Mouse (Mus musculus) heart, embryonic 10.5 days (tissue): ENCODE measurements around the gene Neurl1b. TPM values are rescaled to one million over a fixed set of nuclear protein-coding genes. Genes with fewer than 3 reads are reported as not detected.

Experiments
- DNase-seq: peaks from one replicate; pipeline ENCODE4 v3.0.0-alpha.2; 2017; ENCODE audit warnings: low spot score
- H3K27ac ChIP-seq: fragments of 300-500 bp; sonication (generic); 2 replicates; pipeline ENCODE4 v1.5.1; 2016; ENCODE audit warnings: mild to moderate bottlenecking
- H3K27me3 ChIP-seq: fragments of 300-500 bp; sonication (generic); 2 replicates; pipeline ENCODE4 v1.6.1; 2016; ENCODE audit warnings: mild to moderate bottlenecking; ENCODE audit not compliant: poor library complexity, insufficient read depth, severe bottlenecking
- H3K36me3 ChIP-seq: fragments of 300-500 bp; sonication (generic); 2 replicates; pipeline ENCODE4 v1.6.1; 2016; ENCODE audit warnings: mild to moderate bottlenecking, moderate library complexity
- H3K4me1 ChIP-seq: fragments of 300-500 bp; sonication (generic); 2 replicates; pipeline ENCODE4 v1.6.1; 2016; ENCODE audit warnings: mild to moderate bottlenecking
- H3K4me3 ChIP-seq: fragments of 300-500 bp; sonication (generic); 2 replicates; pipeline ENCODE4 v1.5.1; 2016; ENCODE audit warnings: mild to moderate bottlenecking, moderate library complexity
- H3K9me3 ChIP-seq: fragments of 300-500 bp; sonication (generic); 2 replicates; pipeline ENCODE4 v1.6.1; 2016; ENCODE audit warnings: mild to moderate bottlenecking, moderate library complexity
- WGBS: fragments of 180-500 bp; shearing (Covaris S2); methylation state at CpG from one replicate; pipeline ENCODE4 v1.1.7; 2016; 5-methylcytosine and 5-hydroxymethylcytosine counted together
- polyA plus RNA-seq: library from polyadenylated mRNA; unstranded; fragments of >200 nt; fragmentation: Nextera tagmentation; extraction: Ambion mirVana; gene quantifications from 2 replicates; pipeline ENCODE4 v1.2.1, GENCODE M21; 2016

Neurl1b gene
- polyA plus RNA-seq, 1 experiment from 2014 or later = 1.3 TPM

DNA sequence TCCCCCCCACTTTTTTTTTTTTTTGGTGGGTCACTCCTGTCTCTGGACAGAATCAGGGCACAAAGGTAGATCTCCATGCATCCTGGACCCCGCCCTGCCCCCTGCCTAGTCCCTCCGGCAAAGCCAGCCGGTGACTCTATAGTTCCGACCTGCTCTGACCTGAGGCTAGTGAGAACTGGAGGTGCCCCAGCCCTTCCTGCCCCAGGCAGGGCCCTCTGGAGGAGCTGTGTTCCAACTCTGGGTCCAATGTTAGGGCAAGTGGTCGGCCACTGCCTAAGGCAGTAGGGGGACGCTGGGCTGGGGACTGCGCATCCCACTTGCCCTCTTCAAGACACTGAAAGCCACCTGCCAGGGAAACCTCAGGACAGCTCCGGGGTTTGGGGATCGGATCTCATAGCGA, 75.4 kb downstream of the Neurl1b start:
- H3K9me3 ChIP-seq = peaks cover 11% of the 10 kb centered on the region
- peaks cover 39% of the 10 kb centered on the region for H3K4me1 ChIP-seq
- no peak overlapping the region for H3K4me3 ChIP-seq
- peaks cover 12% of the 10 kb centered on the region; the same call in 1 of the 2 replicates for H3K36me3 ChIP-seq
- WGBS = 86% methylated on average over 10 of the region's 10 CpGs
- no peak for DNase-seq
- H3K27ac ChIP-seq = peak overlapping the region; percentile 79
- H3K27me3 ChIP-seq = no peaks in the 10 kb centered on the region

DNA sequence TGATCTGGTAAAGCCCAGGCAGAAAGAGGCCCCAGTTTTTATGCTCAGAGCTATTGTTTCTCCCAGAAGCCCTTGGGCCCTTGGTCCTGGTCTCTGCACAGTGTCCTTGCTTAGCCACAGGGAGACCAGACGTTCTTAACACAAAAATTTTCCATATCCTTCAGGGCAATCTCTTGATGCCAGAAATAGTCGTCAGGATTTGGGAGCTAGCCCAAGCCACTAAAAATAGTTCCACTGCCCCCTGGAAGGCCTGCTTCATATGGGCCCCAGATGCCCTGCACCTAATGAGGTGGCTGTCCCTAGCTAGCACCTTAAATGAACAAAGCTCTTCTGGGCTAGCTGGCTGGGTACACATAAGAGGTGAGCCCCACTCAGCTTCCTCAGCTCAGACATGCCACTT, 76.3 kb downstream of the Neurl1b start:
- peak overlapping the region; percentile 79 for H3K27ac ChIP-seq
- WGBS = 27% methylated on average over 2 of the region's 2 CpGs
- no peak for DNase-seq

DNA sequence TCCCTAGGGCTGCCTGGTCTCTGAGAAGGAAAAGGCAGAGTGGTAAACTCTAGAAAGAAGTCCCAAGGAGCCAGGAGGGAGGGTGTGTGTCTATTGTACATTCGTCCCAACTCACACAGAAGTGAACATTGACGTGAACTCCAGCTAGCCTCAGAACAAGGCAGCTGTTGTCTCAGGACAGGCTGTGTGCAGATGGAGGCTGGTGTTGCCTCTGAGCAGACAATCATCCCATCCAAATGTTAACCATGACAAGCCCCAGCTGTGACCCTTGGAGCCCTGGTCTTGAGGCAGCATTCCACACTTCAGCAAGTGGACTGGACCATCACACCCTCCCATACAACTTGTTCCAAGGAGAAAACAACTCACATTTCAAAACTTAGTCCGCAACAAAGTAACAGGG, 77.6 kb downstream of the Neurl1b start:
- WGBS = 92% methylated on average over 3 of the region's 3 CpGs
- H3K27ac ChIP-seq = 0 out of 2 replicates have a peak overlapping the region, but pooled peaks have one; percentile 6
- DNase-seq = no peak

More for the DNA sequence above, 76.3 kb downstream of the Neurl1b start:
- Histone ChIP-seq H3K9me3 (peaks cover 11% of the 10 kb centered on the region), H3K36me3 (peaks cover 12% of the 10 kb centered on the region; the same call in 1 of the 2 replicates), H3K4me3 (no peak overlapping the region), H3K27me3 (no peaks in the 10 kb centered on the region), H3K4me1 (peaks cover 39% of the 10 kb centered on the region)

DNA sequence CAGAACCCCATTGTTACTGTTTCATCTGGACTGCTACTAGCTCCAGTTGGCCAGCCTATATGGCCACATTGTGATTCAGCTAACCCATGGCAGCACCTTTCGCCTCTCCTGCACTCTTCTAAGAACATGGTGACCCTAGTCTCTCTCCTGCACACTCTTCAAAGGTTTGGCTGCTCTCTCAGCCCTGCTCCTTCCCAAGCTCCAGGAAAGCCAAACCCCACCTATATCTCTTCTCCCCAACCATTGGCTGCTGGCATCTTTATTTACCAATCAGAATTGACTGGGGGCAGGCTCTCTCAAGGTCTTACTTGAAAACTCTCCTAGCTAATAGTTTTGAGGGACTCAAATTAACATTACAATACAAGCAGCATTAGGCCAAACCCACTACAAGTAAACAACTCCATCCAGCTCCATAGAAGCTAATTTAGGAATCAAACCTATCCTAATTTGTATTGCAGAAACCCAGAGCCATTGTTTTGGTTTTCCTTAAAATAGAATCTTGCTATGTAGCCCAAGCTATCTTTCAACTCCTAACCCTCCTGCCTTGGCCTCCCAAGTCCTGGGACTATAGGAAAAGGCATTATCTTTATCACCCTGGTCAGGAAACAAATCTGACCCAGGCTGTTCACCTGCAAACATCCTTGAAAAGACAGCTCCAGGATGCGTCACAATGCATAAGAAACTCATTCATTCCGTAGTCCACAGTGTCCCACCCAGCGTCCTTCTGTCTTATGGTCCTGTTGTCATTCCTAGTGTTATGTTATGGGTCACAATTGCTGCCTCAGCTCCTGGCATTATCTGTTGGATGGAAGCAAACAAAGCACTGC, 80.2 kb downstream of the Neurl1b start:
- WGBS = 80% methylated on average over 4 of the region's 4 CpGs
- no peak overlapping the region for H3K4me3 ChIP-seq
- H3K36me3 ChIP-seq = peaks cover 12% of the 10 kb centered on the region; the same call in 1 of the 2 replicates
- no peak for DNase-seq
- peaks cover 27% of the 10 kb centered on the region for H3K4me1 ChIP-seq
- H3K9me3 ChIP-seq = peaks cover 11% of the 10 kb centered on the region
- no peak overlapping the region for H3K27ac ChIP-seq
- H3K27me3 ChIP-seq = no peaks in the 10 kb centered on the region

More for the DNA sequence above, 77.6 kb downstream of the Neurl1b start:
- H3K4me3 ChIP-seq = no peak overlapping the region
- peaks cover 11% of the 10 kb centered on the region for H3K9me3 ChIP-seq
- peaks cover 12% of the 10 kb centered on the region; the same call in 1 of the 2 replicates for H3K36me3 ChIP-seq
- peaks cover 39% of the 10 kb centered on the region for H3K4me1 ChIP-seq
- no peaks in the 10 kb centered on the region for H3K27me3 ChIP-seq

Other genes with a start within 250 kb of the Neurl1b start
- 2.0 and 2.4 TPM in 2 replicates for gene Pdia2, start 215.7 kb upstream of the Neurl1b start, polyA plus RNA-seq
- 4.2 and 5.3 TPM in 2 replicates for gene Rgs11, start 211.9 kb upstream of the Neurl1b start, polyA plus RNA-seq
- 8.2 and 10.0 TPM in 2 replicates for gene Arhgdig, start 207.0 kb upstream of the Neurl1b start, polyA plus RNA-seq
- gene Fam234a, start 170.6 kb upstream of the Neurl1b start, polyA plus RNA-seq = 36.0 and 42.4 TPM in 2 replicates
- gene Luc7l, start 161.9 kb upstream of the Neurl1b start, polyA plus RNA-seq = 70.6 and 100 TPM in 2 replicates
- 130 and 150 TPM in 2 replicates for gene Ergic1, start 146.7 kb downstream of the Neurl1b start, polyA plus RNA-seq
- 28.8 and 31.5 TPM in 2 replicates for gene Dusp1, start 147.3 kb downstream of the Neurl1b start, polyA plus RNA-seq
- gene Atp6v0e, start 248.4 kb downstream of the Neurl1b start, polyA plus RNA-seq = 189 and 213 TPM in 2 replicates